Mouse (Mus musculus): ENCODE results near the gene Thrap3.

The Thrap3 gene

DNA sequence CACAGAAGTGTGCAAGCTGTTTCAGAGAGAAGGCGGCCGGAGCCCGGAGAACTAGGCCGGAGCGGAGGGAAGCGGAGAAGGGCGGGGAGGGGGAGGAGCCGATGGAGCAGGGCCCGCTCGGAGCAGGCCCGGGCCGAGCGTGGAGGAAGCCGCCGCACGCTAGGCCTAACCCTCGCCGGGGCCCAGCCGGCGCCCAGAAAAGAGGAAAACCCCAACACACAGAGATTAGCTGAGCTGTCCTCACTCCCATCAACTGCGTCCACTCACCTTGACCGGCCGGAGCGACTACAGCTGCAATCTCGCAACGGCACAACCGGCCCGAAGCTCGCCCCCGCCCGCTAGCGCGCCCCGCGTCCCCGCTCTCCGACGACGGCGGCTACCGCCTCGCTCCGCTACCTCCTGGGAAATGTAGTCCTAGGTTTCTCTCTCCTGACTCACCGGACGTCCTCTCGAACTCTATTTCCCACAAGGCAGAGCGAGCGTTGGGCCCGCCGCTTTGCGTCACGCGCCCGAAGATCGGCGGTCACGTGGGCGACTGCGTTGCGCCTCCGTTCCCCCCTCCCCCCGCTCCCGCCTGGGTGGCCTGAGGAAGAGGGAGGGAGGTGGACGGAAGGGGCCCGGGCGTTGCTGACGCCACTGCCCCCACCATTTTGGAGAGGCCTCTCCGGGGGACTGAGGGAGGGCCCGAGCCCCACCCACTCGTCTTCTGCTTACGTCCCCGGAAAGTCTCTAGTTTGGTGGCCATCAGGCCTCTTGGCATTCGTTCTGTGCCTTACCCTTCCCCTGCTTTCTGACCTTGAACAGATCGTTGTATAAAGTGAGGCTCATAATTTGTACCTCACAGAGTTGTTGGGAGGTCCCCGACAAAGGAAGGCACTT is at the start of gene Thrap3:
Gene Thrap3, minus strand, starts transcription at position 458 of the 879 bp plus-strand sequence.
- no peaks in the 10 kb centered on the region for H3K36me3 ChIP-seq (ENCODE audit: control insufficient read depth, insufficient read depth, low read length, poor library complexity, severe bottlenecking)
- peak; percentile 99 for DNase-seq (ENCODE audit: low read depth, low spot score)
- no peaks in the 10 kb centered on the region for H3K27me3 ChIP-seq (ENCODE audit: control insufficient read depth, insufficient read depth, low read length, poor library complexity, severe bottlenecking)

GRCm38 (mm10) chr4:126251655-126252254 is 49.2 kb upstream of the Thrap3 start:
- no peaks in the 10 kb centered on the region for H3K36me3 ChIP-seq (ENCODE audit: control insufficient read depth, insufficient read depth, low read length, poor library complexity, severe bottlenecking)
- no peaks in the 10 kb centered on the region for H3K27me3 ChIP-seq (ENCODE audit: control insufficient read depth, insufficient read depth, low read length, poor library complexity, severe bottlenecking)
- no peak for DNase-seq (ENCODE audit: low read depth, low spot score)

DNA sequence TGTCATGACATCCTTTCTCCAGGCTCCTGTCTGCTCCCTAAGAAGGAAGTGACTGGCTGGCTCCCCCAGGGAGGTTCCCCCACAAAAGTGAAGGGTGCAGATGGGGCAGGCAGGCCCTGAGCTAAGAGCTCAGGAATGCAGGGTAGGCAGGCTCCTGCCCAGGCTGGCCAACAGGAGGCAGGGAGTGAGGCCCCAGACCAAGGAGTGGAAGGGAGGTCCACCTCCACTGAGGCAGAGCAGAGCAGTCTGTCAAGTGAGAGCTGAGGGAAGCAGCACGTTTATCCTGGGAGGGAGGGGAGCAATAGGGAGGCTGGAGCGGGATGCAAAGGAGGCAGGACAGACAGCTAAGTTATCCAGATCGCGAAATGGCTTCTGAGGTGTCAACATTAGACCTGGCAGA is 48.1 kb upstream of the Thrap3 start:
- no peak for DNase-seq (ENCODE audit: low read depth, low spot score)
- Histone ChIP-seq H3K36me3 (ENCODE audit: control insufficient read depth, insufficient read depth, low read length, poor library complexity, severe bottlenecking) (no peaks in the 10 kb centered on the region), H3K27me3 (ENCODE audit: control insufficient read depth, insufficient read depth, low read length, poor library complexity, severe bottlenecking) (no peaks in the 10 kb centered on the region)

- DNase-seq (ENCODE audit: low read depth, low spot score) = no peak
- no peaks in the 10 kb centered on the region for H3K36me3 ChIP-seq (ENCODE audit: control insufficient read depth, insufficient read depth, low read length, poor library complexity, severe bottlenecking)
Measured at GRCm38 (mm10) chr4:126248261-126248868, 45.8 kb upstream of the Thrap3 start.

GRCm38 (mm10) chr4:126246202-126246889 is 43.8 kb upstream of the Thrap3 start:
- no peaks in the 10 kb centered on the region for H3K27me3 ChIP-seq (ENCODE audit: control insufficient read depth, insufficient read depth, low read length, poor library complexity, severe bottlenecking)
- no peak for DNase-seq (ENCODE audit: low read depth, low spot score)
- peaks cover 2% of the 10 kb centered on the region; the same call in 1 of the 2 replicates for H3K36me3 ChIP-seq (ENCODE audit: control insufficient read depth, insufficient read depth, low read length, poor library complexity, severe bottlenecking)

More at GRCm38 (mm10) chr4:126248261-126248868, 45.8 kb upstream of the Thrap3 start:
- no peaks in the 10 kb centered on the region for H3K27me3 ChIP-seq (ENCODE audit: control insufficient read depth, insufficient read depth, low read length, poor library complexity, severe bottlenecking)

DNA sequence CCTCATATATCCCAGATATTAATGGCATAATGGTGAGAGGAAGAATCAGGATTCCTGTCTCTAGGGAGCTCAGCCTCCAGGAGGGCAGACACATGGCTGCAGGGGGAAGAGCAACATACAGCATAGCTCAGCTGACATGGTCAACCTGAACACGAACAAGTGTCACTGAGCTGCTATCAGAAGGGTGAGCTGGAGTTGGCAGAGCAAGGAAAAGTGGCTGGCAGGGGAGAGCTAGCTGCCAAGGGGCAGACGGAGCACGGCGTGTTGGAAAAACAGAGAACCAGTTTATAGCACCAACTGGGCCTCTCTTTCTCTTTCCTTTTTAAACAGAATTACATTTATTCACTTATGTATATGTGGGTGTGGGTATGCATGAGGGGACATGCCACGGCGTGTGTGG is 40.0 kb upstream of the Thrap3 start:
- H3K36me3 ChIP-seq (ENCODE audit: control insufficient read depth, insufficient read depth, low read length, poor library complexity, severe bottlenecking) = peaks cover 2% of the 10 kb centered on the region
- no peak for DNase-seq (ENCODE audit: low read depth, low spot score)
- H3K27me3 ChIP-seq (ENCODE audit: control insufficient read depth, insufficient read depth, low read length, poor library complexity, severe bottlenecking) = no peaks in the 10 kb centered on the region

GRCm38 (mm10) chr4:126241956-126242355 is 39.4 kb upstream of the Thrap3 start:
- no peak for DNase-seq (ENCODE audit: low read depth, low spot score)
- Histone ChIP-seq H3K36me3 (ENCODE audit: control insufficient read depth, insufficient read depth, low read length, poor library complexity, severe bottlenecking) (peaks cover 2% of the 10 kb centered on the region), H3K27me3 (ENCODE audit: control insufficient read depth, insufficient read depth, low read length, poor library complexity, severe bottlenecking) (no peaks in the 10 kb centered on the region)

- DNase-seq (ENCODE audit: low read depth, low spot score) = no peak
- Histone ChIP-seq H3K27me3 (ENCODE audit: control insufficient read depth, insufficient read depth, low read length, poor library complexity, severe bottlenecking) (no peaks in the 10 kb centered on the region), H3K36me3 (ENCODE audit: control insufficient read depth, insufficient read depth, low read length, poor library complexity, severe bottlenecking) (peaks cover 4% of the 10 kb centered on the region)
Measured at GRCm38 (mm10) chr4:126239862-126240475, 37.4 kb upstream of the Thrap3 start.

DNA sequence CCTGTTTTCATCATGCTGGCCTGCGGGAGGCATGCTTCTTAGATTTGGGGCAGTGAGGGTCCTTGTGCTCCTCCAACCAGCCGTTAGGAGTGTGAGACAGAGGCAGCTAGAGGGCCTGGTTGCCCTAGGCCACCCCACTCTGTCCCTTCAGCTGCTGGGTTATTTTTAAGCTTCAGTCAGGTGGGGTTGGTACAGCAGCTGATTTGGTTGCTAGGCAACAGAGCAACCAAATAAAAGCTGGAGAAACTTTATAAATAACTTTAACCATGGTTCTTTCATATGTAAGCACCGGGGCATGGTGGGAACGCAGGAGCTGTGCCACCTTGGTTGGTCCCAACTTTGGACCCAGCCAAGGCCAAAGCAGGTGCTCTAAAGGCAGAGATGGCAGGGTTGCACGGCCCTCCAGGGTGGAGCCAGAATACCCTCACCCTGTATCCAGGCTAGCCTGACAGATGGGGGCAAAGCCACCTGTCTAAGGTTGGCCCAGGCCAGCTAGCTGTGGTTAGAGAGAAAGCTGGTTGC is 35.2 kb upstream of the Thrap3 start:
- no peaks in the 10 kb centered on the region for H3K27me3 ChIP-seq (ENCODE audit: control insufficient read depth, insufficient read depth, low read length, poor library complexity, severe bottlenecking)
- H3K36me3 ChIP-seq (ENCODE audit: control insufficient read depth, insufficient read depth, low read length, poor library complexity, severe bottlenecking) = peaks cover 8% of the 10 kb centered on the region
- peak; percentile 43 for DNase-seq (ENCODE audit: low read depth, low spot score)

GRCm38 (mm10) chr4:126236467-126237280 is 34.1 kb upstream of the Thrap3 start:
- H3K36me3 ChIP-seq (ENCODE audit: control insufficient read depth, insufficient read depth, low read length, poor library complexity, severe bottlenecking) = peaks cover 8% of the 10 kb centered on the region
- DNase-seq (ENCODE audit: low read depth, low spot score) = no peak
- no peaks in the 10 kb centered on the region for H3K27me3 ChIP-seq (ENCODE audit: control insufficient read depth, insufficient read depth, low read length, poor library complexity, severe bottlenecking)

GRCm38 (mm10) chr4:126235191-126235590 is 32.6 kb upstream of the Thrap3 start:
- no peaks in the 10 kb centered on the region for H3K27me3 ChIP-seq (ENCODE audit: control insufficient read depth, insufficient read depth, low read length, poor library complexity, severe bottlenecking)
- no peak for DNase-seq (ENCODE audit: low read depth, low spot score)

GRCm38 (mm10) chr4:126234496-126235175 is 32.1 kb upstream of the Thrap3 start:
- DNase-seq (ENCODE audit: low read depth, low spot score) = no peak
- Histone ChIP-seq H3K36me3 (ENCODE audit: control insufficient read depth, insufficient read depth, low read length, poor library complexity, severe bottlenecking) (peaks cover 6% of the 10 kb centered on the region), H3K27me3 (ENCODE audit: control insufficient read depth, insufficient read depth, low read length, poor library complexity, severe bottlenecking) (no peaks in the 10 kb centered on the region)

More at GRCm38 (mm10) chr4:126235191-126235590, 32.6 kb upstream of the Thrap3 start:
- peaks cover 6% of the 10 kb centered on the region for H3K36me3 ChIP-seq (ENCODE audit: control insufficient read depth, insufficient read depth, low read length, poor library complexity, severe bottlenecking)

- Histone ChIP-seq H3K36me3 (ENCODE audit: control insufficient read depth, insufficient read depth, low read length, poor library complexity, severe bottlenecking) (peaks cover 6% of the 10 kb centered on the region), H3K27me3 (ENCODE audit: control insufficient read depth, insufficient read depth, low read length, poor library complexity, severe bottlenecking) (no peaks in the 10 kb centered on the region)
- no peak for DNase-seq (ENCODE audit: low read depth, low spot score)
Measured at GRCm38 (mm10) chr4:126233676-126234308, 31.2 kb upstream of the Thrap3 start.

All from splenic B cell, adult 2 months (primary cell).